Mouse (Mus musculus): ENCODE measurements around the gene Zscan10. TPM values are rescaled to one million over a fixed set of nuclear protein-coding genes. Genes with fewer than 3 reads are reported as not detected.
"Not testable (repeated sequence)": the region's sequence is repeated elsewhere in the genome, so short reads cannot be mapped to it uniquely, and the experiment has no call there.

Gene Zscan10
- total RNA-seq, 2 experiments from 2014 or later: not detected

DNA sequence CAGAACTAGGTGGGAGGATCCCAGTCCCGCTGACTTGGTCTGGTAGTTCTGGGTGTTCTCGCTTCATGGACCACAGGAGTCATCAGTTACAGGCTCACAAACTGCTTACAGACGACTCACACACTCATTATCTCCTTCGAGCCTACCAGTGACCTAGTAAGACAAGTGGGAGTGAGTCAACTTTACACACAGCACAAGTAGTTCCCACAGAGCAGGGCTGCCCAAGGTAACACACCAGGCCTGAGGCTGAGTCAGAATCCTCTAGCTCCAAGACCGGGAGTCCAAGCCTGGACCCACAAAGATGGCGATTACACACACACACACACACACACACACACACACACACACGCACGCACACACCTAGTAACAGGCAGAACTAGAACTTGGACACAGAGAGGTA, 15.9 kb upstream of the Zscan10 start:
- intact Hi-C loops (cut with DNase I): no loop called here
- no peak for DNase-seq (ENCODE audit: extremely low spot score in 1 of 2, low spot score in 2 of 2)

DNA sequence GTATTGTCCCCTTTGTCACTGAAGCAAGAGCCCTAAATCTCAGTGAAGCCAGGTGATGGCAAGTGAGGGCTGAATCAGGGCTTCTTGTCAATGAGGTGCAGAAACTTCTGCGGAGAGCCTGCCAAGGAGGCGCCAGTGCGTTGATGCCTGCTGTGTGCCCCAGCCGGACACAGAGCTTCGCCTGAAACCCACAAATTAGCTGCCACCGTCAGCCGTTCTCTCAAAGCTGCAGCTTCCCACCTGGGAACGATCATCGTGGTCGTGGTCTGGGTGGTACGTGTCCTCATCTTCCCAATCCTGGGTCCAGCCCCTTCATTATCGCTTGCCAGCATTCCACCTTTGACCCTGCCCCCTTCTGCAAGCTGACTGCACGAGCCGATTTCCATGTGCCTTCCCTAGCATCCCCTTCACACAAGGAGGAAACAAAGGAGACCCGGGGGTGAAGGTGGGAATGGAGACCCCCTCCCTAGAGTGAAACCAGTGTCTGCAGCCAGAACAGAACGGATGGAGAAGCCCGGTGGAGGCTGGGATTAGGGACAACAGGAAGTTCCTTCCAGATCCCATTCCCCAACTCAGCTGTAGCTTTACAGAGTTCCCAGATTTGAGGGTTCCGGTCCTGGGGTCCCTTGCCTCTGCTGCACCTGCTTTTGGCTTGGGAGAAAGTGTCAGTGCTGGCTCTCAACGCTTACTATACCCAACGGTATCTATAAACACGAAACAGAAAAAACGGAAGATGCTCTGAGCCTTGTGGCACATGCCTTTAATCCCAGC, 14.8 kb upstream of the Zscan10 start:
- peak; percentile 77 to 80 for DNase-seq (ENCODE audit: extremely low spot score in 1 of 2, low spot score in 2 of 2)

DNA sequence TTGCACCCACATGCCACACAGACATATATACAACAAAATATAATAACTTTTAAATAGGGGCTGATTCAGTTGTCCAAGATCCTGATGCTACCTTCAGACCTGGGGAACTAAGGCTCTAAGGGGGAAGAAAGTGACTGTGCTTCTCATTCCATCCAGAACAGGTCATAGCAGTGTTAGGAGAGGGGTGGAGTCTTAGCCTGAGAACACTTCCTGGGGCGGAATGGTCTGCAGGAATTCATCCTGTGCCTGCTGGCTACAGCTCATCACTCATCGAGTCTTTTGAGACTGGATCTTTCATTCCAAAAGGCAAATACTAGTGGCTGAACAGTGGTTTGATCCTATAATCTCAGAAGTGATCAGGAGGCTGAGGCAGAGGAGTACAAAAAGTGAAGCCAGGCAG, 13.4 kb upstream of the Zscan10 start:
- no peak for DNase-seq (ENCODE audit: extremely low spot score in 1 of 2, low spot score in 2 of 2)
- intact Hi-C loops (cut with DNase I): no loop called here

More for the DNA sequence above, 14.8 kb upstream of the Zscan10 start:
- intact Hi-C loops (cut with DNase I): no loop called here

GRCm38 (mm10) chr17:23592208-23592925, 8.3 kb upstream of the Zscan10 start:
- intact Hi-C loops (cut with DNase I): no loop called here
- DNase-seq (ENCODE audit: extremely low spot score in 1 of 2, low spot score in 2 of 2): peak; percentile 96 to 98

DNA sequence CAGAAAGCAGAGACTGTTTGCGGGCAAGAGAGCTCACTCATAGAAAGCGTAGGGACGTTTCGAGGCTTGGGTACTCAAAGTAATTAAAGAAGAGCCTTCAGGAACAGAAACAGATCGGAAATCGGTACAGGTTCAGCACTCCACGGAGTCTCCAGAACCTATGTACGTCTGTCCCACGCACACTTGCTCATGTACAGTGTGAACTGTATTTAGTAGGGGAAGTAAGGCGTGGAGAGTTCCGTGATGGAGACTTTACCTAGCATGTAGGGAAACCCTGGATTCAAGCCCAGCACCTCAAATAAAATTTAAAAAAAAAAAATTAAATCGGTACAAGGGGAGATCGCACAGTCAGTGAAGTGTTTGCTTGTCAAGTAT, 7.7 kb upstream of the Zscan10 start:
- intact Hi-C loops (cut with DNase I): no loop called here
- DNase-seq (ENCODE audit: extremely low spot score in 1 of 2, low spot score in 2 of 2): no peak

- intact Hi-C loops (cut with DNase I): not testable (repeated sequence)
Measured at GRCm38 (mm10) chr17:23595139-23595538, 5.5 kb upstream of the Zscan10 start.

DNA sequence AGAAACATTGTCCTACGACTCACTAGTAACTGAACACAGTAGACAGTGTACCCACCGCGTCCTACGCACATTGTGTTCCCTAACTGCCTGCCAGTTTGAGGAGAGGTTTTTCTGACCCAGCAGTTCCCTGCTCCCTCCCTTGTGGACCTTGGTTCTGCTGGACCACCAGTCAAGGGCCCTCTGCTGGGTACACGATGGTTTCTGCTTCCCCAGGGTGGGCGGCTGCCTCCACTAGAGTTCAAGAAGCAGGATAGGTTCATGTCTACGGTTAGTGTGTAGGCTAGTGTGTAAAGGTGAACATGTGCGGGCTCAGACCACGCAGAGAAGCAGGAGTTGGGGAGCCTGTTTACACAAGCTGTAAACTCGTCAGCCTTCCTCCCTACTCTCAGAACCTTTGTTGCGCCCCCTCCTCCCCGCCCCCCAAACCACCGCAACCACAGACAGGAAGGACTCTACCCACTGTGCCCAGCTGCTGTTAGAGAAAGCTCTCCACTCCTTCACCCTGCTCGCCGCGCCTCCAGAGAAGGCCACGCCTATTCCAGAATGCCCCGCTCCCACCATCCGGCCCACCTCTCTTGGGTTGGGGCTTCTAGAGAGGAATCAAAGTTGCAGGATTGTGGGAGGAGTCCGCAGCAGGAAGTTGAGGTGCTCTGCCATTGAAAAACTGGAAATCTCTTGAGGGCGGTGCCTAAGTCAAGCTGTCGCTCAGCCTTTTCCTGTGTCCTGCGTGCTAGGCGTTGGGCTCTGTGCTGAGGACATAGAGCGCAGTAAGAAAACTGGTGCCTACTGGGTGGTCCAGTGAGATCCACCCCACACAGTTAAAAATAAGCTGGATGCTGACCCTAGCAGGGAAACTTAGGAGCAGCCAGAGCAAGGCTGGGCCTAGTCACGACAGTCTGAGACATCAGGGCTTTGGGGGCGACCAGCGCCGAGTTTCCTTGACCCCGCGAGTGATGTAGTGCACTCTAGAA, 1.8 kb upstream of the Zscan10 start, which contains the start of gene Zfp13:
Zfp13 (minus strand) TSS at position 906 of the 971 bp plus-strand sequence.
- DNase-seq (ENCODE audit: extremely low spot score in 1 of 2, low spot score in 2 of 2): peak; percentile 73 to 92
- intact Hi-C loops (cut with DNase I): no loop called here

More at GRCm38 (mm10) chr17:23595139-23595538, 5.5 kb upstream of the Zscan10 start:
- not testable (repeated sequence) for DNase-seq (ENCODE audit: extremely low spot score in 1 of 2, low spot score in 2 of 2)

- no peak for DNase-seq (ENCODE audit: extremely low spot score in 1 of 2, low spot score in 2 of 2)
- intact Hi-C loops (cut with DNase I): no loop called here
Measured at GRCm38 (mm10) chr17:23599605-23600063, 1.0 kb upstream of the Zscan10 start.

DNA sequence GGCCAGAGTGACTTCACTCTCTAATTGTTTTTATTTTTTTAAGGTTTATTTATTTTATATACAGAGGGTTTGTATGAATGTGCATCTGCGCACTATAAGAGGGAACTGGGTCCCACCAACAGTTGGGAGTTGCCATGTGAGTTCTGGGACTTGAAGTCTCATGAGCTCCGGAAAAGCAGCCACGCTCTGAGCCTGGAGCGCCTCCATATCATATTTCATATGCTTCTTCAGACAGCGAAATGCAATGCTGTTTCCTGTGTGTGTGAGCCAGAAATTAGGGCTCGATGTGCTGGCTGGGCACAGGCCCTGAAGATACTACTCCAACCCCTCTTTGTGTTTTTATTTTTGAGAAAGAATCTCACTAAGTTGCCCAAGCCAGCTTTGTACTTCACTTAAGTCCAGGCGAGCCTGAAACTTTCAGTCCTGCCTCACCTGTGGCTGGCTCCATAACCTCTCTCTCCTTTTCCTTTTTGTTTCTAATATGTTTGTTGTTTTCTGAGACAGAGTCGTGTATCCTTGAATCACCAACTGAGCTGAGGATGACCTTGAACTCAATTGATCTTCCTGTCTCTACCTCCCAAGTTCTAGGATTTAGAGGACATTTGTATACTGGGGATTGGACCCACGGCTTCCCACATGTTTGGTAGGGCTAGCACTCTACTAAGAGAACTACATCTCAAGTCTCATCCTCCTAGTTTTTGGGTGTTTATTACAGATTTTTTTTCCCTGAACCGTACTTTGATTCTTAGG, 1.4 kb downstream of the Zscan10 start:
- intact Hi-C loops (cut with DNase I): no loop called here
- no peak for DNase-seq (ENCODE audit: extremely low spot score in 1 of 2, low spot score in 2 of 2)

- no peak for DNase-seq (ENCODE audit: extremely low spot score in 1 of 2, low spot score in 2 of 2)
- intact Hi-C loops (cut with DNase I): no loop called here
Measured at GRCm38 (mm10) chr17:23603077-23603476, 2.4 kb downstream of the Zscan10 start.

DNA sequence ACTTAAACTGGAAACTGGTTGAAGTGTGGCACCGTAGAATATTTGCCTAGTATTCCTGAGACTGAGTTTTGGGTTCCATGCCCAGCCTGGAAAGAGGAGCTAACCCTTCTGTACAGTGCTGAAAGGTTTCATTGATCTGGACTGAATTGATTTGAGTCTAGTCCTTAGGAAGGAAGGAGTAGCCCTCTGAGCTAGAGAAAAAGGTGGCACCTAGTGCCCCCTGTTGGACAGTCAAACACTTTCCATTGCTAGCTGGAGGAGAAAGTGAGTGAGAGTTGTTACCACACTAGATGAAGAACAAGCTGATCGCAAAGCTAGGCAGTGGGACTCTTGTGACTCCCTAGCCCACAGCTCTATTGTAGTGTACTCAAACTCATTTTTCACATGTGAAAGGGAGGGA, 2.9 kb downstream of the Zscan10 start:
- DNase-seq (ENCODE audit: extremely low spot score in 1 of 2, low spot score in 2 of 2): no peak
- intact Hi-C loops (cut with DNase I): no loop called here

- intact Hi-C loops (cut with DNase I): no loop called here
- DNase-seq (ENCODE audit: extremely low spot score in 1 of 2, low spot score in 2 of 2): no peak
Measured at GRCm38 (mm10) chr17:23604394-23604793, 3.7 kb downstream of the Zscan10 start.

GRCm38 (mm10) chr17:23605220-23605619, 4.6 kb downstream of the Zscan10 start:
- intact Hi-C loops (cut with DNase I): no loop called here
- no peak for DNase-seq (ENCODE audit: extremely low spot score in 1 of 2, low spot score in 2 of 2)

DNA sequence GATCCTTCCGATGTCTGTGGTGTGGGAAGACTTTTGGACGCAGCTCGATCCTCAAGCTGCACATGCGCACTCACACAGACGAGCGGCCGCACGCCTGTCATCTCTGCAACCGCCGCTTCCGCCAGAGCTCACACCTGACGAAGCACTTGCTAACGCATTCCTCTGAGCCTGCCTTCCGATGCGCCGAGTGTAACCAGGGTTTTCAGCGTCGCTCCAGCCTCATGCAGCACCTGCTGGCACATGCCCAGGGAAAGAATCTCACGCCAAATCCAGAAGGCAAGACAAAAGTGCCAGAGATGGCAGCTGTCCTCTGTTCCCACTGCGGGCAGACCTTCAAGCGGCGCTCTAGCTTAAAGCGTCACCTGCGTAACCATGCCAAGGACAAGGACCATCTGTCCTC, 9.0 kb downstream of the Zscan10 start:
- DNase-seq (ENCODE audit: extremely low spot score in 1 of 2, low spot score in 2 of 2): peak in 1 of 2 experiments; percentile 42
- intact Hi-C loops (cut with DNase I): no loop called here

DNA sequence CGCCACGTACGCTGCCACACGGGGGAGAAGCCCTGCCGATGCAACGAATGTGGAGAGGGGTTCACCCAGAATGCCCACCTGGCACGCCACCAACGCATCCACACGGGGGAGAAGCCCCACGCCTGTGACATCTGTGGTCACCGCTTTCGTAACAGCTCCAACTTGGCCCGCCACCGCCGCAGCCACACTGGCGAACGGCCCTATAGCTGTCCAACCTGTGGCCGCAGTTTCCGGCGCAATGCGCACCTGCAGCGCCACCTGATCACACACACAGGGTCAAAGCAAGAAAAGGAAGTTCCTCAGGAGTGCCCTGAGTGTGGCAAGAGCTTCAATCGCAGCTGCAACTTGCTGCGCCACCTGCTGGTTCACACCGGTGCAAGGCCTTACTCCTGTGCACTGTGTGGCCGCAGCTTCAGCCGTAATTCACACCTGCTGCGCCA, 9.7 kb downstream of the Zscan10 start:
- peak in 1 of 2 experiments; percentile 61 for DNase-seq (ENCODE audit: extremely low spot score in 1 of 2, low spot score in 2 of 2)
- intact Hi-C loops (cut with DNase I): no loop called here

- intact Hi-C loops (cut with DNase I): no loop called here
- DNase-seq (ENCODE audit: extremely low spot score in 1 of 2, low spot score in 2 of 2): no peak
Measured at GRCm38 (mm10) chr17:23617087-23617486, 16.4 kb downstream of the Zscan10 start.

GRCm38 (mm10) chr17:23620351-23620750, 19.7 kb downstream of the Zscan10 start:
- no peak for DNase-seq (ENCODE audit: extremely low spot score in 1 of 2, low spot score in 2 of 2)
- intact Hi-C loops (cut with DNase I): no loop called here

- intact Hi-C loops (cut with DNase I): no loop called here
- DNase-seq (ENCODE audit: extremely low spot score in 1 of 2, low spot score in 2 of 2): no peak
Measured at GRCm38 (mm10) chr17:23627813-23628212, 27.2 kb downstream of the Zscan10 start.

Data from left cerebral cortex, postnatal 10 days (tissue).